Mouse (Mus musculus) ES-Bruce4 (cell line): ENCODE data around the gene Ccdc88c.

Experiments used
- CTCF ChIP-seq: IDR thresholded peaks from one replicate; pipeline ENCODE4 v1.8.1; 2011; ENCODE audit warnings: low read depth, low read length
- EP300 ChIP-seq: IDR thresholded peaks from 2 replicates; pipeline ENCODE4 v1.6.1; 2011; ENCODE audit warnings: low read depth, low read length; ENCODE audit not compliant: insufficient read depth

DNA sequence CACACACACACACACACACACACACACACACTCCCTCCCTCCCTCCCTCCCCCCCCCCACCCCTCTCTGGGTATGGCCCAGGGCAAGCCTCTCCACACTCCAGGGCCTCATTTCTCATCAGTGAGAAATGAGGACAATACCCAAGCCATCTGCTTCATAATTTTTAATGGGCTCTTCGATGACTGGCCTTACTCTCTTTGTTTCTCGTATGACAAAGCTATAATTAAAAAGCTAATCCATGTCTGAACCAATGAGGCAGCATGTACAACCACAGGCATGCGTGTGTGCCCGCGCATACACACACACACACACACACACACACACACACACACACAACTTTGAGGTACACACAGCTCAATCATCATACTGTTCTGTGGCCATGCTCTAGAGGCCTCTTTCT lies 23.9 kb downstream of the Ccdc88c start:
- TF ChIP-seq CTCF (no peak), EP300 (no peak)
